Mouse (Mus musculus): ENCODE measurements around the gene Nacc2.

Gene Nacc2

DNA sequence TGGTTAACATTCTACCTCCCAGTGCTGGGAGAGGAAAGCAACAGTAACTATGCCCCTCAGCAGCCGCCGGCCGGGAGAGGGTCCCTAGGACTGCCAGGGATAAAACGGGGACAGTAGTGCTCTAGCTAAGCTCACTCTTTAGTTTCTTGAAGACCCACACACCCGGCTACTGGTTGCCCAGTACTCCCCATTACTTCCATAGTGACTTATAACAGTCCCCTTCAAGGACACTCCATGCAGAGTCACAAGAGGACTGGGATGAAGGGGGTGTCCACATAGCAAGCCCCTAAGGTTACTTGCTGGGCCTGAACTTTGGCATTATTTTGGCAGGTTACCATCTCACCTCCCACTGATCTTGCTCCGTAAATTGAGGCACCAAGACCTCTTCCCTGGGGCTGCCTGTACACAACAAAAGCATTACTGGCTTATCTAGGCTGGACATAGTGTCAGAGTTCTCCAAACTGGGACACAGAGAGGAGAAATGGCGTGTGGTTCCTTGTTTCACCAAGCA, 16.1 kb upstream of the Nacc2 start:
- no peak for DNase-seq

DNA sequence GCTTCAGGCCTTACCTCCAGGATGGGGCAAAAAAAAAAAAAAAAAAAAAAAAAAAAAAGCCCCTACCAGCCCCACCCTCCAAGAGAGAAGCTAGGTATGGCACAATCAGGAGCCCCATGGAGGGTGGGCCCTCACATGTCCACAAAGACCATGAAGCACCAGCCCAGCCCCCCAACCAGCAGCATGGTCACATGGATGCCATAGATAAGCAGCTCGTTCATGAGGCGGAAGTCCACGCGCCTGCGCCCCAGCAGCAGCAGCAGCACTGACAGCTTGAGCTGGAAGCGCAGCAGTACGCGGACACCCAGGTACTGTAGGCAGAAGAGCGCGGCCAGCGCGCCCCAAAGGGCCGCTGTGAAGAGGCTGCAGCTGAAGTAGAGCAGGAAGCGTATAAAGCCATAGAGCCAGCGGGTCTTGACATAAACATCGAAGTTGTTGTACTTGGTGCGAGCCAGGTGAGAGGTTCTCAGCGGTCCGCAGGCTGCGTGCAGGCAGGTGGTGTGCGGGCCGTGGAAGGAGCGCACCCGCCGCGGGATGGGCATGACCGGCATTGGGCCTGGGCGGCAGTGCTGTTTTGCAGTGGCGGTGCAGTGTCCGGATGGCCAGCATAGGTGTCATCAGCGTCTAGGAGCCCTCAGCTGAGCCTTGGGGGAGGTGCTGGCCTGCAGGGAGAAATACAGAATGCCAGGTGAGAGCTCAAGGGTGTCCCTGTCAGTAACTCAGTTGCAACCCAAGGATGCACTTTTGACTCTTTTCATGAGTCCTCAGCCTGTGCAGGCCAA, 15.4 kb upstream of the Nacc2 start:
- DNase-seq: no peak

DNA sequence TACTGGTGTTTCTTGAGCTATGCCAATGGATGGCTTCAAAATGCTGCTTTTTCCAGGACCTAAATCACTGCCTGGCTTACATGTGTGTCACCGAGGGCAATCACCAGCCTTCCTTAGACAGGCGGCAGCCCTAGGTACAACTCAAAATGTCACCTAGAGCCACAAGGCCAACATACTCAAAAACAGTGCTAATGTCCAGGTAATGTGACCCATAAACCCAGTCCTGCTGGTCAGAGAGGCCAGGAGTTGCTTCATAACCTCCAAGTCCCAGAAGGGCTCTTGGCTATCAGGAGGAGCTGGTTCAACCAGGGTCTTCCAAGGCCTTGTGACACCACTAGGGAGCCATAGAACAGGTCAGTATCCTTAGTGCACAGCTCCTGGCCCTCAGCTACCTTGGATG, 11.6 kb upstream of the Nacc2 start:
- no peak for DNase-seq

DNA sequence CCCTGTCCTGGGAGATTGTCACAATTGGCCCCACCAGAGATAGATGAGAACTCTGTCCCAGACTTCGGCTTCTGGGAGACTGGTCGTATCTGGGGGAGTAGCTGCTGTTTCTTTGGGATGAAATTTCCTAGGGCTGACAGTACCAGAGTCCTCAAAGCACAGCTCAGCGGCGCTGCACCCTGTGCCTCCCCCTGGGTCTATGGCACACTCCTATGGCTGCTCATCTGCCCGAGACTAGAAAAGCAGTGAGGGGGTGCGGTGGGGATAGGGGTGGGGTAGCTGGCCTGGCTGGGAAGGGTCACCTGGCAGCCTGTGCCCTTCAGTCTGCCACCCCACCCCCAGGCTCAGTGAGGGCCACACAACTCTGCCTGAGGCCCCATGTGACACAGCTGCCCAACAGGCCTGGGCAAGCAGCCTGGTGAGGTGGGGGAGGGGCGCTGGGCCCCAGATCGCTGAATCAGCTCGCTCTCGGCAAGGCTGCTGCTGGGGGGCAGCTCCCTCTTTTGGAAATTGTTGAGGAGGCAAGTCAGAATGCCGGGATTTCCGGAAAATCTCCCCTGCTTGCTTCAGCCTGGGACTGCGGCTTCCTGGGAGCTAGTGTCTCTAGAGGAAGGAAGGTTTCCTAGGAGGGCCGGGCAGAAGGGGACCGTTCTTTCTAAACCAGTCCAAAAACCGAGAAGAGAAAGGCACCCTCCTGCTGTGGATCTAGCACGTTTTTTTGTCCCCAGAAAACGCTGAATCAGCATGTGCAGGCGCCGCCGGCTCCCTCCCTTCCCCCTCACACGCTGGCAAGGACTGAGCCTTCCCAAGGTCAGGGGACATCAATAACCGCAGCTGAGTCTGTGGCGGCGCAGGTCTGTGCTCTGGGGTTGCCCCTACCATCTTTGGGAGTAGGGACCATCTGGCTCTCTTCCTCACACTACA, 9.9 kb upstream of the Nacc2 start:
- peak; percentile 88 for DNase-seq

DNA sequence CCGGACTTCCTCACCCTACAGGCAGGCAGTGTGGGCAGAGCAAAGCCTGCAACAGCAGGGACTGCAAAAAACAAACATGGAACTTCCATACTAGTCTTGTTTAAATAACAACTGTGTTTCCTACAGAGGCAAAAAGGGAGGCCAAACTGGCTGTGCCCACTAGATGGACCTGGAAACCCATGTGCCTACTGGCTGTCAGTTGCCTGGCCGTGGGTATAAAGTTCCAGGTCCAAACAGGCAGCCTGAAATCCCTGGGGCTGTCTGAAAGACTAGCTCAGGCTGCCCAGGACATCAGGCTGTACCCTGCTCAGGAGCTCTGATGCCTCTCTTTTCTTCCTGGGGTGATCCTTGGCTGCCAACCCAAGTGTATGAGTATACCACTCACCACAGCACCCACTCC, 8.3 kb upstream of the Nacc2 start:
- DNase-seq: no peak

DNA sequence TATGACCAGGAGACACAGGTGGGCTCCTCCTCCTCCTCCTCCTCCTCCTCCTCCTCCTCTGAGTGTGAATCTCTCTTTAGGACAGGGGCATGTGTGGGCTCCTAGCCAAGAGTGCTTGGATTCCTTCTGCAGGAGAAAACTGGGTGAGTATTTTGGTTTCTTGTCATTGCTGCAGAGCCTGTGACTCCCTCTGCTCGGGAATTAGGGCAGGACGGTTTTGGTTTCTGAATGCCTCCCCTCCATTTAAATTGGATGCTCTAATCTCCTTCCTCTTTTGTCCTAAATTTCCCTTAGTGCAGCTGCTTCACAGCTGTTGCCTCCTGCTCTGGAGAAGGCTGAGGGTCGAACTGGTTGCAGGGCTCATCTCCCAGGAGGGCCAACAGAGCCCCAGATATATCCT, 6.9 kb upstream of the Nacc2 start:
- no peak for DNase-seq

DNA sequence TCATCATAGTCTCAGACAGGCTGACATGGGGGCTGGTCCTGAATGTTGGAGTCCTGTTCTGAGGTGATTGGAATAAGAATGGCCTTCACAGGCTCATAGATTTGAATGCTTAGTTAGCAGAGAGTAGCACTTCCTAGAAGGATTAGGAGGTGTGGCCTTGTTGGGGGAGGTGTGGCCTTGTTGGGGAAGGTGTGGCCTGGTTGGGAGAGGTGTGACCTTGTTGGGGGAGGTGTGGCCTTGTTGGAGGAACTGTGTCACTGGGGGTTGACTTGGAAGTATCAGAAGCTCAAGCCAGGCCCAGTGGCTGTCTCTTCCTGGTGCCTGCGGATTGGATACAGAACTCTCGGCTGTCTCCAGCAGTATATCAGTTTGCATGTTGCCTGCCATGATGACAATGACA, 6.3 kb upstream of the Nacc2 start:
- no peak for DNase-seq

DNA sequence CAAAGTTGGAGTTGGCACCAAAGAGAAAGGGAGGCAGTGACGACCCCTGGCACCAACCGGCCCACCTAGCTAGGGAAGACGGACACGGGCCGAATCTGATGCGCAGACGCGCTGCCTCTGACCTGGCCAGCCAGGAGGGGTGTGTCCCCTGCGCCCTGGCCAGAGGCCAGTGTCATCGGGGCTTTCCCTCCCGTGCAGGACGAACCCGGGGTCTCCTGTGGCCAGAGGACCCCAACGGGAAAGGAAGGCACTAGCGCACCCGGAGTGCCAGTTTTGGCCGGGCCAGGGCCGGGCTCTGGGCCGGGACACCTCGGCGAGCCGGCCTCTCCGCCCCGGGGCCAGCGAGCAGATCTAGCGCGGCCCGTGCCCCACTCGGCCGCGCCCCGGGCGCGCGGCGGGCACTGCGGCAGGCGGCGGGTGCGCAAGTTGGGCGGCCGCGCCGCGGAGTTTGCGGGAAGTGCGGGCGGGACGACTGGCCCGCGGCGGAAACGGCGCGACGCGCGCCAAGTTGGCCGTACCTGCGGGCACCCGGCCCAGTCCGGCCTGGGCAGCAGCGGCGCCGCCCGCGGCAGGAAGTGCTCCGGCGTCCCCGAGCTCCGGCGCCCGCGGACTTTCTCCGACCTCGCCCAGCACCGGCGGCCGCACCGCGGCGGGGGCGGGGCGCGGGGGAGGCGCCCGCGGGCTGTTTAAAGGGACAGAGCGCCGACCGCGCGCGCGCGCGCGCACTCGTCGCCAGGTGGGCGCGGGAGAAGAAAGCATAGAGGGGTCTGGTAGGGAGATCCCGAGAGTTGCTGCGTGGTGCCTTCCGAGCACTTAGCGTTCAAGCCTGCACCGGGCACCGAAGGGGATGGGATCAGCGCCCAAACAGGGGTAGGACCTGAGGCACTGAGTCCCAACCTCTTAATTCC, 595 bp downstream of the Nacc2 start:
- peak; percentile 71 for DNase-seq

DNA sequence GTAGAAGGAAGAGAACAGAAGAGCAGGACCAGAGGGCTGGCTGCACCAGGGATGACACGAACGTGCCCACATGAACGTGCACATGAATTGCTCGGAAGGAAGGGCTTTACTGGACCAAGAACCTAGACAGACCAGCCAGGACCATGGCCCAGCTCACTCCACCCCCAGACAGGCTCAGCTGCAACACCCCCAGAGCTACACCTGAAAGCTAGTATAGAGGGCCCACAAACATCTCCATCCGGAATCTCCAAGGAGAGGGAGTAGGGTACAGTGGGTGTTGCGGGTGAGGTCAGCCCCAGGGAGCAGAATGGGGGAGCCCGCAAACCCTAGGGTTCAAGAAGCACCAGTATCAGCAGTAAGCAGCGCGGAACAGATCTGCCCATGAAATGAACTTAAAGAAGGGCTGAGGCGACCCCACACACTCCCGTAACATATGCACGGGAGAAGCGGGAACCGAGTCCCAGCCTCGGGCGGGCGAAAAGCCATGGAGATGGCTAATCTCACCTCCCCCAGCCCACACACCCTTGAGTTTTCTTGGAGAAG, 1.4 kb downstream of the Nacc2 start:
- no peak for DNase-seq

DNA sequence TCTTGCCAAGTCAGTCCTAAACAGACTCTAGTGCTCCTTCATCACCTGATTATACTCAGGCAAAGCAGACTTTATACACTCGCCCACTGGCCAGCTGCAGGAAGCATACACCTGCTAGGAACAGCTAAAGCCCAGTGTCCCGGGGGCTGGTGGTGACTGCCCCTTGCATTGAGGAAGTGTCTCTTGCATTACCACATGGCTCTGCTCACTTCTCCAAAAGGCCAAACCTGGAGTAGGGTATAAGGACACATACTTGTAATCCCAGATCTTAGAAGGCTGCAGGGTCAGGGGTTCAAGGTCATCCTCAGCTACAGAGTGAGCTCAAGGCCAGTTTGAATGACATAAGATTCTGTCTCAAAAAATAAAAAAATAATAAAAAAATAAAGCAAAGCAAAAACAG, 3.4 kb downstream of the Nacc2 start:
- no peak for DNase-seq

DNA sequence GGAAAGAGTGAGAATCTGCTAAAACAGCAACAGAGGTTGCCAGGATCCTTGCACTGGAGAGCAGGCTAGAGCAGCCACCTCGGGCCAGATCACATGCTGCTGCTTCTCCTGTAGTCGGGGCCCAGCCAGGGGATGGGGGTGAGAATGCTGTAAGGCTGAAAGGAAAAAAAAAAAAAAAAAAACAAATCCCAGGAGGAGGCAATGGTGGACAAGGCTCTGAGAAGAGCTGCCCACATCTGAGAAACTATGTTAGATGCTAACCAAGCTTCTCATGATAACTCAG, 3.8 kb downstream of the Nacc2 start:
- DNase-seq: no peak

DNA sequence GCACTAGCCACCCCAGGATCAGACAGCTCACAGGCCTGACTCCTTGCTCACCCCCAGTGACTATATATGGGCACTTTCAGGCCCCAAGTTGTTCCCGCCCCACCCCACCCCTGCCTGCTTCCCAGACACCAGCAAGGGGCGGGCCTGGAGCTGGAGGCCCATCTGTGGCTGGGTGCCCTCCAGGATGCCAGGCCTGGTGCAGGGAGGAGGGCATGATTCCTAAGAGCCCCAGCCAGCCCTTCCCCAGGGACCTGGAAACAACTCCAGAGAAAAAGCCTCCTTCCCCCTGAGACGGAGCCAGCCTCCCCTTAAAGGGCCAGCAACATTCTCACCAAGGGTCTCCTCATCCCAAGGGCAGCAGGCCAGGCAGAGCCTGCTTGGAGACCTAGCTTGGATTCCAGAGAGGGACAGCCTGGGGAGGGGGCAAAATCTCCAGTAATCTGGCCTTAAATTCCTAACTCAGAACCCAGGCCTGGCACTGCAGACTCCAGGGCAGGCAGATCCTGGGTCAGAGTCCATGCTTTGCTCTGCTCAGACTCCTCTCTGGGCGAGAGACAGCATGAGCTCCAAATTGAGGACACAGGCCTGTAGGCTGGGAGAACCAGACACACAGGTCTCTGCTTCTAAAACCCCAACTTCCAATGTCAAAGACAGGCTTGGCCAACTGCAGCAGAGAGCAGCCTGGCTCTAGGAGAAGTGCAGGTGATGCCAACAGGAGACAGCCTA, 4.3 kb downstream of the Nacc2 start:
- no peak for DNase-seq

DNA sequence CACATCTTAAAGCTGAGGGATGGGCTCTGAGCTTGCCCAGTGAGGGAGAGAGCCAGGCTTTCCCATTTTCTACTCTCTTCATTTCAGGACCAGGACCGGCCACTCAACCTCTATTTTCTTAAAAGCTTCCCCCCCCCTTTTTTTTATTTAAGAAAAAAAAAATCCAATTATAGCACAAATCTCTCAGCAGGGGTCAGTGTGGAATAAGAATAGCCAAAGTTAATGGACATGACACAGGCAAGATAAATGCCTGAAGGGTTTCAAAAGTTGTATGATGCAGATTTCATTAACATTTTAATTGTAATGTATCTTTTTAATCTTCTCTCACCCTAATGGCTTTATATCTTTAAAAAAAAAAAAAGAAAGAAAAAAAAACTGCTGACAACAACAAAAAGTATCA, 5.4 kb downstream of the Nacc2 start:
- DNase-seq: no peak

DNA sequence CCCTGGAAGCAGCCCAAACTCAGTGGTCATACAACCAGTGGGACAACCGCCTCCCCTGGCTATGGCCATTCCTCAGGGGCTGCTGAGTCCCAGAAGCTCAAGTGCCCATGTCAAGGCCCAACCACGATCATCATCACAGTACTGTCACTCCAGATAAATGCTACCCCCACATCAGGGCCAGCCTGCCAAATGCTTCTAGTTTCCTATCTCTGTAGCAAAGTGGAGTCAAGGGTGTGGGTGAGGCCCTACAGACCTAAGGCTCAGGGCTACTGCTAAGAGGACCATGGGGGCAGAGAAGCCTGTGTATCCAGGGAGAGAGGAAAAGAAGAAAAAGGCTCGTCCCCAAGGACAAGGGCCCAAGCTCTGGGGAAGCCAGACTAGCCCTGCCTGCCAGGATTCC, 6.5 kb downstream of the Nacc2 start:
- no peak for DNase-seq

DNA sequence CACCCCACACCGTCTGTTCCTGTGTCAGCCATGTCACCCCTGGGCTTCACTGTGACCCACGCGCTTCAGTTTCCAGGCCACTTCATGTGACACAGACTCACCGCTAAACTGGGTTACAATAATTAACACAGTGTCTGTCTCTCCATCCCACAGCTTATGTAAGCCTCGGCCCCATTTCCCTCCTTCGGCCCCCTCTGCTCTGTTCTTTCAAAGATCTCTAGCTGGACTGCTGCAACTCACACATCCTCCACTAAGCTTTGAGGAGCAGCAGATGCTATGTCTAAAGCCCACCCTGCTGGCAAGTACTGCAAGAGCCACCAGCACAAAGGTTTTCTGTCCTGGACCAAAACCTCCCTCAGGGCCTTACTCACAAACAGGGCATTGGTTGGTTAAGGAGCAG, 7.8 kb downstream of the Nacc2 start:
- DNase-seq: no peak

DNA sequence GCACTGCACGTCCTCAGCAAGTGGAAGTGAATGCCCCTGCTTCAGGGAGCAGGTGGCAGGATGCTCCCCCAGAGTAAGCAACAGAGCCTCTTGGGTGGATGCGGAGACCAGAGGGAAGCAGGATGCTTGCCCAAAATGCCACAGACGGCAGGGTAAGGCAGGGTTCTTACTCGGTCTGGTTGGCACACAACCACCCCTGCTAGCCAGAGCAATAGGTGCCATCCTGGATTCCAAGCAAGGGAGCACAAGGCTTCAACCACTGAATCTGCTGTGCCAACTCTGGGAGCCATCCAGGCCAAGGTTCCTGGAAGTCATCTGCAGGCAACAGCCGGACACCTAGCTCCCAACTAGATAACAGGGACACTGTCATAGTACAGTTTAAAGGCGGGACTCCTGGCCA, 14.8 kb downstream of the Nacc2 start:
- no peak for DNase-seq

DNA sequence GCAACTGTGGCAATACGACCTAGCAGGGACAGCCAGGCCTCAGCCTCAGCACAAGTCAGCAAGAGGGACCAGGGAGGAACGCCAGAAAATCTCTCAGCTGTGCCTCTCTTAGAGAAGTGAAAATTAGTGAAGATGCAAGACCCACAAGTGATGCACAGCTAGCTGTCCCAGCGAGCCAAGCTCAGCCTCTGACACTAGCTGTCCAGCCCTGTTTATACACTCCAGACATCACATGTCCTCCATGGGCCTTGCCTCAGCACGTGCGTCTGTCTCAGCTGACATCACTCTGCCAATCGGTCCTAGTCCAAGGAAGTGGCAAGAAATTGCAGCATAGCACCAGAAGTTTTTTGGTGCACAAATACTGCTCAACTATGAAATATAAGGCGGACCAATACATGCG, 16.0 kb downstream of the Nacc2 start:
- DNase-seq: no peak

DNA sequence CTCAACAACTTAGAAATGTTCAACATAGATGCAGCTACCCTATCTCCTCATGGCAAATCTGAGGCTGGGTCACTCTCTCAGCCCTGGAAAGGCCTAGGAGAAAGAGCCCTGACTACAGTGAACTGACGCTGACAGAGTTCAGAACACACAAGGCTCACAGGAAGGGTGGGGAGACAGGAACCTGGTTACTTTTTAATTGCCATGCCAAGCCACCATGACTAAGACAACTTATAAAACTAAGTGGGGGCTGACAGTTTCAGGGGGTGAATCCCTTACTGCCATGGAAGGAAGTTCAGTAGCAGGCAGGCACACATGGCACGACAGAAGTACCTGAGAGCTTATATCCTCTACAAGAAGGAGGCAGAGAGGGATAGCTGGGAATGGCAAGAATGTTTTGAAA, 16.8 kb downstream of the Nacc2 start:
- DNase-seq: no peak

DNA sequence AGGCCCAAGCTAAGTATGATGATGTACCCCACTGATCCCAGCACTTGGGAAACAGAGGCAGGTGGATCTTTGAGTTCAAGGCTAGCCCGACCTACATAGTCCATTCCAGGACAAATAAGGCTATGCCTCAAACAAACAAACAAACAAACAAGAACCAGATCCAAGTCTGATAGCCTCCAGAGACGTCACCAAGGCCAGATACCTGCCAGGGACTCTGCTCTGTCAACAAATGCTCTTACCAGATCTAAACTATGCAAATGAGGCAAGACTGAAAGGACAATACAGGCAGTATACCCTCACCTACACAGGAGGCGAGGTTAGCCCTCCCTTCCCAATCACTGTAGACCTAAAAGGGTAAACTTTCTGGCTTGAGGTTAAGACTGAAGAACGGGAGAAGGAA, 22.7 kb downstream of the Nacc2 start:
- DNase-seq: no peak

DNA sequence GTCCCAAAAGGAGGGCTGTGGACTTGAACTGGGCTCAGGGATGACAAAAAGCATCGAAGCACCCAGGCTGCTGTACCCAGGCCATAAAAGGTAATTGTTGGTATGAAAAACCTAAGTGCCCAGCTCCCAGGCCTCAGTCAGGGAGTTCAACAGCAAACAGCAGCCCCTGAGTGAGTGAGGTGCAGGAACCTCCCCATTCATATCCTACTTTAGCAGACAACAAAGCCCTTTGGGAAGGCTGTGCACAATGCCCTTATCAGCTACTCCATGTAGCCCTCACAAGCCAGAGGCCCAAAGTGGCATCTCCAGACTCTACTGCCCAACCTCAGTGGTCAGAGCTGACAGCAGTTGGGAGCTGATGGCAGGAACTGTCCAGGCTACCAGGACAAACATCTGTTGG, 23.2 kb downstream of the Nacc2 start:
- no peak for DNase-seq

DNA sequence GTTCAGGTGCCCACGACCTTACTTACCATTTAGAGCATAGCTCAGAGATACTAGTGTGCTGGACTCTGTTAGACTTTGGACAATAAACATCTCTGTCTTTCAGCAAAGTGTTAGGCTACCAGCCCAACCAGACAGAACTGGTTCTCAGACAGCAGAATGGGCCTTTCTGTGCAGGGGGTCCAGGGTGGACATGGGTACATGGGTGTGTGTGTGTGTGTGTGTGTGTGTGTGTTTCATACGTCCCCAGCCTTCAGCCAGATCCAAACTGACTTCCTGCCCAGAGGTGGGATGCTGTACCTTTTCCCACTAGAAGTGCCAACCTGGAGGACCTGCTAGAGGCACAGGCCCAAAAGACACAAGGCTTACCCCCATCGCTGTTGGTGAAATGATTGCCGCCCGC, 23.8 kb downstream of the Nacc2 start:
- no peak for DNase-seq

DNA sequence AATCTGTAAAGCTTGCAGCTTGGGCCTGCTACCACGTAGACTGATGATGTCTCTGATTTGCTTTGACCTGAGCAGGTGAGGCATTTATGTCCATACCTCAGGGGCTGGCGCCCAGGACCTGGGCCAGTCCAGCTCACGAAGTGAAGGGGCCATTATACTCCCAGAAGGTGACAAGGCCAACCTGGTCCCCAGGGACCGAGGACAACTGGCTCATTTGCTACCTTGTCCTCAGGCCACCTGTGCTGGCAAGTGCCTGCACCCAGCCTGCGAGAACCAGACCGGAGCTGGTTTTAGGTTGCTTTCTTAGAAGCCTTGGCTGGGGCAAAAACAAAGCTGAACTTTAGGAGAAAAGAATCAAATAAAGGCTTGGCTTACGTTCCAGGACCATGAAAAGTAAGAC, 29.1 kb downstream of the Nacc2 start:
- no peak for DNase-seq

Data from right cerebral cortex, postnatal 25 days (tissue).